Mouse (Mus musculus) liver, adult (tissue): ENCODE measurements around the gene Coa3.

Experiments used
- GATA4 ChIP-seq: IDR thresholded peaks from 2 replicates; pipeline ENCODE4 v1.6.1; 2014; ENCODE audit warnings: mild to moderate bottlenecking, low read length; ENCODE audit not compliant: insufficient replicate concordance

The Coa3 gene

DNA sequence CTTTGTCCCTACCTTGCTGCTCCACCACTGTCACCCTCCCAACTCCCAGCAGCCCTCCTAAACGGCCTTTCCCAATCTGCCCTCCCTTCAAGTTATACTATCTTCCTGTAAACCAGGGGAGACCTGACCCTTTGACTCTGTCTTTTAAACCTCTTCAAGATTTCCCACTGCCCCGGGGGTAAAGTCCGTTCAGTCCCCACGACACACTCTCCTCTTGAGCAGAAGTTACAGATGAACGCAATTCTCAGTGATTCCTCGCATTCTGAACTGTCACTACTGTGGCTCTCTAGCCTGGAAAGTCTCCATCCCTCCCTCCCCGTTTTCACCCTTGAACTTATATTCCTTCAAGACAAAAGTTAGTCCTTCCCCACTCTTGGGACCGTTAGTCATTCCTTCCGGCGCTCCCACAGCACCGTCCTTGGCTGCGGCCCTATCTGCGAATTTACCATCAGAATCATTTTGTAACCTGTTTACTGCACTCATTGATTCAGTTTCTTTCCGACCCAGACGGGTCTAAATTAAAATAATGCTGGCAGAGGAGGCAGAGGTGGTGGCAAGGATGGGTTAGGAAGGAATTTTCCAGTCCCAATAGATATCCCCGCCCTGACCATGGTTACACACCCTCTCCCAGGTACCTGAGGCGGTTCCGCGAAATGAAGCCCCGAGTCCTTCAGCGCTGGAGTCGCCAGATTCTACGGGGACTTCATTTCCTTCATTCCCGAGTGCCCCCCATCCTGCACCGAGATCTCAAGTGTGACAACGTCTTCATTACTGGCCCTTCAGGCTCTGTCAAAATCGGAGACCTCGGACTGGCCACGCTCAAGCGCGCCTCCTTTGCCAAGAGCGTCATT lies 15.6 kb downstream of the Coa3 start:
- no peak for TF ChIP-seq GATA4

DNA sequence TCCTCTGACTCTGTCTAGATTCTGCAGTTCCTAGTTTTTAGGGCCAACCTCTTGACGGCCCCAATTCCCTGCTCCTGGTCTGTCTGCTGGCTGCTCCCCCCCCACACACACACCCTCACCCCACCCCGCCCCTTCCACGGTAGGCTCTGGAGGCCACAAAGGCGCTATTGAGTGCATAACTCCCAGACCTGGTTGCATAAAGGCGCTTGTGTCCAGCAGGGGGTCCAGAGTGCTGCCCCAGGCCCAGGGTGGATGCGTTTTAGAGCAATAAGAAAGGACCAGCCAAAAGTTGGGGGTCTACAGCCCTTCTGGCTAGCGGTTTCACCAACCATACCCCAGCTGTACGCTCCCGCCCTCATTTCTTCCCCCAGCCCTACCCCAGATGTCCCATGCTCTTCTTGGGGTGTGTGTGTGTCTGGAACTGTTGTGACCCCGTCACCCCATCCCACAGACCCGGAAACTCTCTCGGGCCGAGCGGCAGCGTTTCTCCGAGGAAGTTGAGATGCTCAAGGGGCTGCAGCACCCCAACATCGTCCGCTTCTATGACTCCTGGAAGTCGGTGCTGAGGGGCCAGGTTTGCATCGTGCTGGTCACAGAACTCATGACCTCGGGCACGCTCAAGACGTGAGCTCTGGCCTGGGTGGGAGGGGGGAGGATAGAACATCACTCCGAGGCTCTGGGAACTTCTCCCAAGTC lies 16.5 kb downstream of the Coa3 start:
- no peak for TF ChIP-seq GATA4

DNA sequence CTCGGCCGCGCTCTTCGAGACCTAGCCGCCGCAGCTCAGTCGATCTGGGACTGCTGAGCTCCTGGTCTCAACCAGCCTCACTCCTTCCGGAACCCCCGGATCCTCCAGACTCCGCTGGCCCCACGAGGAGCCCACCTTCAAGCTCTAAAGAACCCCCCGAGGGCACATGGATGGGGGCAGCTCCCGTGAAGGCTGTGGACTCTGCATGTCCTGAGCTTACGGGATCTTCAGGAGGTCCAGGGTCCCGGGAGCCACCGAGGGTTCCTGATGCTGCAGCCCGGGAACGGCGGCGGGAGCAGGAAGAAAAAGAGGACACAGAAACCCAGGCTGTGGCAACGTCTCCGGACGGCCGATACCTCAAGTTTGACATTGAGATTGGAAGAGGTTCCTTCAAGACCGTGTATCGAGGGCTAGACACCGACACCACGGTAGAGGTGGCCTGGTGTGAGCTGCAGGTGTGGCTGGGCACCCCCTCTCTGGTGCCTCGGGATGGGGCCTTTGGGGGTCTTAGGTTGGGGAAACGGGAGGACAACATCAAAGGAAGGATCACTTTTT lies 18.0 kb downstream of the Coa3 start:
- TF ChIP-seq GATA4, result no peak

DNA sequence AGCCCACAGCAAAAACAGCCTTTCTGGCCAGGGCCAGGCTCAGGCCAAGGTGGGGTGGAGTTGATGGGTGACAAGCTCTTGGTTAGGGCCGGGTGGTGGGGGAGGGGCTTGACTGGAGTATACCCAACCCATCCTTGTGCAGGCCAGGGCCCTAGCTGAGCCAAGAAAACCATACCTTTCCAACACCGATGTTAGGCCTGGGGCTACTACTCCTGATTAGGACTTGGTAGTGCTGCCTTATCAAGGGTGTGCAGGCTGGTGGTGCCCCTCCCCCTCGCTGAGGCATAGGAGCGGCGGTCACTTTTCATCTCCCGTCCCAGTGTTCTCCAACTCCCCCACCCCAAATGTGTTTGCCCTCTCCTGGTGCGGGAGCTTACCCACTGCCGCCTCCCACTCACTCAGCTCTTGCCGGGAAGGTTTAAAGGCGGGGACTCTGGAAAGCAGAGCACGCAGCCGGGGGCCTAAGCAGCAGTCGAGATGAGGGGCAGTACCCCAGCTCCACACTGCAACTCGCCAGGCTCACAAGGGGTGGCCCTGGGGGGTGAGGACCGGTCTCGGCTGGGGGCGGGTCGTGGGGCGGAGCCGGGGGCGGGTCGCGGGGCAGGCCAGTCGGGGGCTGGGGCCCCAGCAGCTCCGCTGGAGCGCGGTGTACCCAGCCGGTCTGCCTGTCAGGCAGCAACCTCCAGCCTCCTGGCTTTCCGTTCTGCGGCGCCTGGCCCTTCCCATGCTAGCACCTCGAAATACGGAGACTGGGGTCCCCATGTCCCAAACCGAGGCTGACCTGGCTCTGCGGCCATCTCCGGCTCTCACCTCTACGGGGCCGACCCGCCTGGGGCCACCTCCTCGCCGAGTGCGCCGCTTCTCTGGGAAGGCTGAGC lies 18.7 kb downstream of the Coa3 start, which contains the start of gene Wnk4:
Gene Wnk4 (plus strand): TSS at position 620 of the 878 bp plus-strand sequence.
- no peak for TF ChIP-seq GATA4

DNA sequence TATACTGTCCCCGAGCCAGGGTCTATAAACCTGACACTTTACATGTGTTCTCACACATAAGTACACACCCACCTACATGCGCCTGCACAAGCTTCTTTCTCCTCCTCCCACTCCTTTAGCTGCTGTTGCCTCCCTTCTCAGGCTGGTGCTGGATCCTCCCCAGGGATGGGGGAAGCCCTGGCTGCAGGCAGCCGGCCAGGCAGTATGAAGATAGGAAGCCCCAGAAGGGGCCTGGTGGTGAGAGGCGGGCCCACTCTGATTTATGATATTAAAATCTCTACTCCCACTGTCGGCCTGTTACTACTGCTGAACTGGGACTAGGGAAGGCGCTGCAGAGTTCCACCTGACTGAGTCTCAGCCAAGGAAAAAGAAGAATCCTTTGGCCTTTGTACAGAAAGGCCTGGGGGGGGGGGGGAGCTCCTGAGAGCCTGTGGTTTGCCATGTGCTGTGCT lies 19.6 kb downstream of the Coa3 start:
- TF ChIP-seq GATA4, result no peak

DNA sequence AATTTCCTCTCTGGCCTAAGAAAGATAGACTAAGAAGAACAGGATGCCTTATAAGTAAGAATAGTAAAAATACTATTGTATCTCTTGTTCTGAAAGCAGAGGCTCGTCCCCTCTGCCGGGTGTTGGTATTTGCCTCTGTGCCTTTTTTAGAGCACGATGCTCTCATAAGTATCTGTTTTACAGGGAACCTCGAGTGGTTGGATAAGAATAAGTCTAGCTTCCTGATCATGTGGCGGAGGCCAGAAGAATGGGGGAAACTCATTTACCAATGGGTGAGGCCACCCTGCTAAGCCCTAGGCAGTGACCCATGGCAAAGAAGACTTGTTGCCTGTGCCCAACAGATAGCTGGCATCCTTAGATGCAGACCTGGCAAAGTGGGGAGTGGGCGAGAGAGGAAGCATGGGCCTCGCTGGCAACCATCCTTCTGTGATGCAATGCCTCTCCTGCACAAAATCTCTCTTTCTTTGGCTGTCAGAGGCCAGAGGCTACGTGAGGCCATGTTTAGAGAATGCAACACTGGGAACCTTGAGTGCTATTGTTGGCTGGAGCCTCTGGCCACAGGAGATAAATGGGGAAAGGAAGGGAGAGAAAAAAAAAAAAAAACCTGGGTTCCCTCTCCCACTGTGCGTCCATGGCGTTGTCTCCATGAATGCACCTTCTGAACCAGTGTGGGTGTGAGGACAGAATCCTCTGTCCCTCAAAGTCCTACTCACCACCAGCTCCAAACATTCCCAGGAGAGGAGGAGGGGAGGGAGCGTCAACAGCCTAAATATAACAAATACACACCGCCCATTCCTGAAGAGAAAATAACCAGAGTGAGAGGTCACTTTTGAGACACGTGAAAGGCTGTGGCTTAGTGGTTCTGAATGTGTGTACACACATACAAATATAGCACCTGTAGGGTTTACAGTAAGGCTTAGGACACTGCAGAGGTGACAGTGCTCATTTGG lies 22.8 kb downstream of the Coa3 start:
- no peak for TF ChIP-seq GATA4

DNA sequence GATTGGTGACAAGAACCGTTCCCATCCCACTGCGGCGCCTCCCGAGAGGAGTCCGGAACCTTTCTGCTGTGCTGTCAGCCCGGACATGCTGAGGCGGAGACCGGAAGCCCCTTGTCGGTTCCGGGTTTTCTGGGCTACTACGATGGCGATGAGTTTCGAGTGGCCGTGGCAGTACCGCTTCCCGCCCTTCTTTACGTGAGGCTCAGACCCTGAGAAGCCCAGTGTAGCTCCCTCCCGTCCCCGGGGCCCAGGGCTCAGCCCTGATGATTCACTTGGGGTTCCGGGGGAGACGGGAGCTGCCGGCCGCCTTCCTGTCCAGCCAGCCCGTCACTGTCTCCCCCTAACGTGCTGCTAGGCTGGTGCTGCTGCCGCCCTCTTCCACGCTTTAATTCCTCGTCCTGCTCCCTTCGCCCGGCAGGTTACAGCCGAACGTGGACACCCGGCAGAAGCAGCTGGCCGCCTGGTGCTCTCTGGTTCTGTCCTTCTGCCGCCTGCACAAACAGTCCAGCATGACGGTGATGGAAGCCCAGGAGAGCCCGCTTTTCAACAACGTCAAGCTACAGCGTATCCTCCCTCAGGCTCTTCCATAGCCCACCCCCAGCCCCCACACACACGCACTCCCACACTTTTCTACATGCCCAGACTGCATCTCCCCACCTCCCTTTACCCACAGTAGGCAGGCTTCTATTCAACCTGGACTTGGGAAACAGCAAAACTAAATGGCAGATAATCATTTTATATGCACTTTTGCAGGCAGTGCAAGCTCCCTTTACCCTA lies 25.1 kb downstream of the Coa3 start, which contains the start of gene Vps25:
Gene Vps25 (plus strand): TSS at position 95 of the 777 bp plus-strand sequence.
- TF ChIP-seq GATA4, result no peak; the same call in 1 of the 2 replicates

DNA sequence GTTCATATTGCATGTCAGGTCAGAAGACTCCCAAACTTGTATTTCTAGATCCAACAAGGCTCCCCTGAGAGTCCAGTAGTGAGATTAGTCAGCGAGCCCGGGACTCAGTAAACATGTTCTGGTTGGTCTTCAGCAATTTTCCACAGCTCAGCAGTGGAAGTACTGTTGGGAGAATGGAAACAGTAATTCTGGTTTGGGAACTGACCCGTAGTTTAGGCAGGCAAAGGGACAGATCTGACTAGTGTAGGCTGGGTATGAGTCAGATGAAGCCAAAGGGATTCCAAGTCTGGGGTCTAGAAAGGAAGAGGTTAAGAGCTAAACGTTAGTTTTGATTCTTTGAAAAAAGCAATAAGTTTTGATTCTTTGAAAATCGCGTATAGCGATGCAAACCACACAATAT lies 26.0 kb downstream of the Coa3 start:
- no peak for TF ChIP-seq GATA4

DNA sequence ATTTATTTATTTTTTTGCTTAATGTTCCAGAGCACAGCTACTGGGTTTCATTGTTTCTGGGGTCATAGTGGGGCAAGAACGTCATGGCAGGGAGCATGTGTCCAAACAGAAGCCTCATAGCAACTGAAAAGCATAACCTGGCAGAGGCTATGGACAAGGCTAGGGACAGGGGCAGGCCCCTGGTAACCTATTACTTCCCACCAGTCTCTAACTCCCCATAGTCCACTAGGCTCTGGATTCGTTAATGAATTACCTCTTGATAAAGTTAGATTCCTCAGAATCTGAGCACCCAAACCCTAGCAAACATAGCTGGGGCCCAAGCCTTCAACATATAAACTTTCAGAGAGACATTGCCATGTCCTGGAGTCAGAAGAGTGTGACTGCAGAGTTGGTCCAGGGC lies 27.9 kb downstream of the Coa3 start:
- TF ChIP-seq GATA4, result no peak

DNA sequence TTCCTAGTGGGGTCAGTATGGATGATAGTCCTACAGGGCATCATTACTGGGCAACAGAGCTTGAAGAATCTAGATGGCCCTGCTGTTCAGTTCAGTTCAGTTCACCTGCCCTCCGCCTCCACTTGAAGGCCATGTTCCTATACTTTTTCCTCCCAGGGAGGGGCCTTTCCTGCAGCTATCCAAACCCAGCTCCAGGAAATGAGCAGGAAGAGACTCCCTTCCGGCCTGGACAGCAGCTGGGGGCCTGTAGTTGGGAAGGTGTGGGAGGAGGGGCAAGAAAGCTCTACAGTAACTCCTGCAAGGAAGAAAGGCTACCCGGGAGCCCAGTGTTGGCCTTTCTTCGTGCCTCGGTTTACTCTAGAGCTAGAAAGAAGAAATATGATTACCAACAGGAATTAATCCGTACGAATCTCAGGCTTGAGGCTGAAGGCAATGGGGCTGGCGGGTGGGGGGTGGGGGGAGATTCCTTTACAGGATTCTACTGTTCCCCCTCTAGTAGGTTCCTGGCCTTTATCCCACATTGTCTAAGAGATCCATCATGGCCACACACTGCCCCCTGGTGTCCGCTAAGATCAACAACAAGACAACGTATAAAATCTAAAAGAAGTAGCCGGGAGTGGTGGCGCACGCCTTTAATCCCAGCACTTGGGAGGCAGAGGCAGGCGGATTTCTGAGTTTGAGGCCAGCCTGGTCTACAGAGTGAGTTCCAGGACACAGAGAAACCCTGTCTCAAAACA lies 30.5 kb downstream of the Coa3 start:
- TF ChIP-seq GATA4, result no peak

DNA sequence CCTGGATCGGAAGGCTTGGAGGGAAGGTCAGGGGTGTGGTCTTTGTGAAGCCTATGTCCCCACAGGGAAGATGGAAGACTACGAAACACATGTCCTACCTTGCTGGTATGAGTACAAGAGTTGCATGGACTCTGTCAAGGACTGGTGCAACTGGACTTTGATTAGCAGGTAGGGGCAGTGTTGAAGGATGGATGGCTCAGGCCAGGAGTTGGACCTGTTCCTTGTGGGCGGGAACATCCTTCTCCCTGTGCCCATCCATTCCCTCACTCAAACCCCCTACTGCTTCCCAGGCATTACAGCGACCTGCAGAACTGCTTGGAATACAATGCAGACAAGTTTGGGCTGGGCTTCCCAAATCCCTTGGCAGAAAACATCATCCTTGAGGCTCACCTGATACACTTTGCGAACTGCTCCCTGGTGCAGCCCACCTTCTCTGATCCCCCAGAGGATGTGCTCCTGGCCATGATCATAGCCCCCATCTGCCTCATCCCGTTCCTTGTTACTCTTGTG lies 31.3 kb downstream of the Coa3 start:
- no peak for TF ChIP-seq GATA4

DNA sequence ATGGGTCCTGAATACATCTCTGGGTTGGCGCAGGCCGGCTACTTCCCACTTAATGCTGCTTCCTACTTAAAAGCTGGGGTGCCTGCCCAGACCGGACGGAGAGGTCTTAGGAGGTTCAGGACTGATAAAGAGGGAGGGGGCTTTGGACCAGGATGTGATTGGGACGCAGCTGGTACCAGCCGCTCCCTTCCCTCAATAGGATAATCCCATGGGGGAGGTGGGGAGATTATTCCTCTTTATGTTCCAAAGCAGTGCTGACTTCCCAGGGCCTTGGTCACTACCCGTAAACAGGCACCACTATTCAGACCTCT lies 32.3 kb downstream of the Coa3 start:
- TF ChIP-seq GATA4, result peak; percentile 84; the same call in 1 of the 2 replicates

DNA sequence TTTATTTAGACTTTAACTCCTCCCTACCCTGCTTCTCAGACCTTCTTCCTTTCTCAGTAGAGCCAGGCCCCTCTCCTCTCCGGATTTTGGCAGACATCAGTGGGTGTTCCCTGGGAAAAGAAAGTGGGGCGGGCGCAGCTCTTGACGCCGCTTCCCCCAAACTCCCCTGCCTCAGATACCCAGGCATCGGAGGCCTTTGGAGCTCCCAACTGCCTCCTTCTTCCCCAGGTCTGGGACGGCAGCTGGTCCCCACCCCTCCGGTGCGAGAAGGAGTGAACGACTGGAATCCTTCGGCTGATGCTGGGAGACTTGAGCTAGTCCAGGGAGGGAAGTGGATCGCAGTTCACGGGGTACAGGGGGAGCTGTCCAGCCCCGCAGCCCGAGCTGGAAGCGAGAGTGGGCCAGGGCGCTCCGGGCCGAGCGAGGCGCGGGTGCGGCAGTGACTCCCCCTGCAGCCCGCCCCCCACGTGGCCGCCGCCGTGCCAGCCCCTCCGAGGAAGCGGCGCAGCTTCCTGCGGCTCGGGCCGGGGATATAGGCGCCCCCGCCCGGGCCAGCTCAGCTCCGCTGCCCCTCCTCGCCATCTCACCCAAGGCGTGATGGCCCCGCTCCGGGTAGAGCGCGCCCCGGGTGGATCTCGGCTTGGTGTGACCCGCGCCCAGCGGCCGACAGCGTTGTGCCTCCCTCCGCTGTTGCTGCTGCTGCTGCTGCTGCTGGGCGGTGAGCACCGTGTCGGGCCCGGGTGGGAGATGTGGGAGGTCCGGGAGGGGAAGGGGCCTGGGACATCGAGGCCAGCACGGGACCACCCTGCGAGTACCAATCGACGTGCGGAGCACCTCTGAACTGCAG lies 32.8 kb downstream of the Coa3 start, which contains the start of gene Ramp2:
Gene Ramp2 (plus strand): TSS at position 174 of the 847 bp plus-strand sequence.
- no peak for TF ChIP-seq GATA4
